Mouse (Mus musculus) ES-E14 (cell line): Measurements from ENCODE around the gene Cgnl1. TPM values are rescaled to one million over a fixed set of nuclear protein-coding genes. Genes with fewer than 3 reads are reported as not detected.

Source experiments
- DNase-seq: peaks from one replicate; pipeline ENCODE4 v3.0.0-alpha.2; 2013; ENCODE audit warnings: low read depth, low spot score
- H3K27ac ChIP-seq: 2 replicates; pipeline ENCODE4 v1.5.1; 2012; ENCODE audit warnings: low read depth, mild to moderate bottlenecking, low read length, moderate library complexity, mixed read lengths; ENCODE audit not compliant: poor library complexity, insufficient read depth, severe bottlenecking
- H3K36me3 ChIP-seq: 2 replicates; pipeline ENCODE4 v1.6.1; 2012; ENCODE audit warnings: mild to moderate bottlenecking, low read length, moderate library complexity, mixed read lengths; ENCODE audit not compliant: control insufficient read depth, poor library complexity, insufficient read depth, severe bottlenecking
- H3K4me1 ChIP-seq, 2 experiments: fragments of 150-350 bp in 1 of 2; sonication (generic) in 1 of 2; 2 replicates each; pipeline ENCODE4 v1.6.1; 2012; ENCODE audit warnings: low read length in 2 of 2, mild to moderate bottlenecking in 1 of 2, mixed read lengths in 1 of 2; ENCODE audit not compliant: control insufficient read depth in 2 of 2, insufficient read depth in 2 of 2, poor library complexity in 1 of 2
- H3K4me3 ChIP-seq, 2 experiments: fragments of 150-350 bp in 1 of 2; sonication (generic) in 1 of 2; 2 replicates each; pipeline ENCODE4 v1.5.1; 2012; ENCODE audit warnings: low read length in 2 of 2, low read depth in 1 of 2, mild to moderate bottlenecking in 1 of 2, mixed read lengths in 1 of 2; ENCODE audit not compliant: insufficient read depth in 1 of 2, poor library complexity in 1 of 2, severe bottlenecking in 1 of 2
- H3K9ac ChIP-seq: 2 replicates; pipeline ENCODE4 v1.6.1; 2012; ENCODE audit warnings: low read depth, mild to moderate bottlenecking, low read length, mixed read lengths; ENCODE audit not compliant: poor library complexity, insufficient read depth, severe bottlenecking
- H3K9me3 ChIP-seq: fragments of 150-350 bp; sonication (generic); 2 replicates; pipeline ENCODE4 v1.6.1; 2012; ENCODE audit warnings: low read depth, mild to moderate bottlenecking, low read length; ENCODE audit not compliant: control insufficient read depth, insufficient read depth
- CHD2 ChIP-seq: IDR thresholded peaks from 2 replicates; pipeline ENCODE4 v1.6.1; 2014; ENCODE audit warnings: mild to moderate bottlenecking, low read depth, low read length, inconsistent platforms
- HCFC1 ChIP-seq: IDR thresholded peaks from 2 replicates; pipeline ENCODE4 v1.6.1; 2012; ENCODE audit warnings: low read length, inconsistent platforms, borderline replicate concordance; ENCODE audit not compliant: insufficient read depth
- MAFK ChIP-seq: IDR thresholded peaks from 2 replicates; pipeline ENCODE4 v1.6.1; 2014; ENCODE audit warnings: mild to moderate bottlenecking, low read depth, low read length, inconsistent platforms; ENCODE audit not compliant: insufficient read depth
- ZC3H11A ChIP-seq: IDR thresholded peaks from 2 replicates; pipeline ENCODE4 v1.6.1; 2012; ENCODE audit warnings: low read depth, mild to moderate bottlenecking, inconsistent platforms, low read length, borderline replicate concordance
- ZNF384 ChIP-seq: IDR thresholded peaks from 2 replicates; pipeline ENCODE4 v1.6.1; 2012; ENCODE audit warnings: low read depth, low read length, inconsistent platforms
- in situ Hi-C, 2 experiments: fragments of 600-800 bp; cut with MboI; formaldehyde crosslinking; loops; one replicate each; pipeline ENCODE4 v1.15.1; 2025; ENCODE audit warnings: low sequenced_read_pairs in 2 of 2, inconsistent platforms in 1 of 2; ENCODE audit not compliant: unreplicated experiment in 2 of 2
- total RNA-seq: library from RNA; depleted of rRNA; stranded (reverse); fragments of 300-350 nt; gene quantifications from 2 replicates; pipeline ENCODE4 v1.2.3, GENCODE M21; 2012

The Cgnl1 gene
- total RNA-seq, 1 experiment = 45.9 TPM

- no peak overlapping the region for H3K27ac ChIP-seq
- H3K9ac ChIP-seq = no peak overlapping the region
- in situ Hi-C loops = no loop called here
- DNase-seq = no peak
- TF ChIP-seq HCFC1 (no peak), CHD2 (no peak)
- H3K4me1 ChIP-seq = no peaks in the 10 kb centered on the region
- H3K9me3 ChIP-seq = no peaks in the 10 kb centered on the region
- no peak overlapping the region for H3K4me3 ChIP-seq
- no peaks in the 10 kb centered on the region for H3K36me3 ChIP-seq
Measured at GRCm38 (mm10) chr9:71635627-71636026, 135.8 kb downstream of the Cgnl1 start.

- no peak overlapping the region for H3K4me3 ChIP-seq
- H3K9me3 ChIP-seq = no peaks in the 10 kb centered on the region
- no peak overlapping the region for H3K9ac ChIP-seq
- H3K27ac ChIP-seq = no peak overlapping the region
- in situ Hi-C loops = no loop called here
- no peaks in the 10 kb centered on the region for H3K36me3 ChIP-seq
- TF ChIP-seq MAFK (no peak), HCFC1 (no peak), CHD2 (no peak), ZC3H11A (no peak), ZNF384 (no peak)
- no peak for DNase-seq
- H3K4me1 ChIP-seq = no peaks in the 10 kb centered on the region
Measured at GRCm38 (mm10) chr9:71634916-71635315, 136.5 kb downstream of the Cgnl1 start.

GRCm38 (mm10) chr9:71628921-71629320, 142.5 kb downstream of the Cgnl1 start:
- Histone ChIP-seq H3K4me3 (no peak overlapping the region), H3K4me1 (no peaks in the 10 kb centered on the region), H3K9ac (no peak overlapping the region), H3K9me3 (no peaks in the 10 kb centered on the region), H3K27ac (no peak overlapping the region), H3K36me3 (peaks cover 3% of the 10 kb centered on the region; the same call in 1 of the 2 replicates)
- TF ChIP-seq ZNF384 (no peak), HCFC1 (no peak), MAFK (no peak), ZC3H11A (no peak), CHD2 (no peak)
- DNase-seq = no peak
- in situ Hi-C loops = no loop called here

- in situ Hi-C loops = no loop called here
- Histone ChIP-seq H3K9me3 (no peaks in the 10 kb centered on the region), H3K36me3 (peaks cover 3% of the 10 kb centered on the region; the same call in 1 of the 2 replicates), H3K27ac (no peak overlapping the region), H3K4me1 (no peaks in the 10 kb centered on the region), H3K4me3 (no peak overlapping the region), H3K9ac (no peak overlapping the region)
- DNase-seq = no peak
- no peak for TF ChIP-seq ZC3H11A
- no peak for TF ChIP-seq HCFC1
- TF ChIP-seq ZNF384 = no peak
- TF ChIP-seq MAFK = no peak
- no peak for TF ChIP-seq CHD2
Measured at GRCm38 (mm10) chr9:71628286-71628685, 143.1 kb downstream of the Cgnl1 start.

- no peak overlapping the region for H3K9ac ChIP-seq
- no peak overlapping the region for H3K27ac ChIP-seq
- no peaks in the 10 kb centered on the region for H3K4me1 ChIP-seq
- H3K4me3 ChIP-seq = no peak overlapping the region
- peaks cover 3% of the 10 kb centered on the region; the same call in 1 of the 2 replicates for H3K36me3 ChIP-seq
- in situ Hi-C loops = no loop called here
- TF ChIP-seq CHD2 (no peak), MAFK (no peak), HCFC1 (no peak), ZC3H11A (no peak), ZNF384 (no peak)
- no peaks in the 10 kb centered on the region; the same call in 1 of the 2 replicates for H3K9me3 ChIP-seq
- no peak for DNase-seq
Measured at GRCm38 (mm10) chr9:71625961-71626360, 145.4 kb downstream of the Cgnl1 start.
